Mouse (Mus musculus) spleen, postnatal 0 days (tissue): ENCODE data around the gene Mybbp1a. TPM values are rescaled to one million over a fixed set of nuclear protein-coding genes. Genes with fewer than 3 reads are reported as not detected.

Source experiments
- polyA plus RNA-seq: library from polyadenylated mRNA; unstranded; fragments of >200 nt; fragmentation: Nextera tagmentation; extraction: Ambion mirVana; gene quantifications from 2 replicates; pipeline ENCODE4 v1.2.1, GENCODE M21; 2015

The Mybbp1a gene
- polyA plus RNA-seq: 91.7 and 94.0 TPM in 2 replicates

GRCm38 (mm10) chr11:72440965-72441664 is at the start of gene Mybbp1a:
TSS of gene Mybbp1a (plus strand) at chr11:72441355.

GRCm38 (mm10) chr11:72411093-72411921 is 29.8 kb upstream of the Mybbp1a start, which contains the start of gene Smtnl2:
TSS of gene Smtnl2 (minus strand) at chr11:72411713.

GRCm38 (mm10) chr11:72434963-72435693 is 6.0 kb upstream of the Mybbp1a start, which contains the start of gene Ggt6:
TSS of gene Ggt6 (plus strand) at chr11:72435526.

GRCm38 (mm10) chr11:72489881-72490301 is 48.7 kb downstream of the Mybbp1a start, which contains the start of gene Spns2:
TSS of gene Spns2 (minus strand) at chr11:72489904.

Other genes starting within 250 kb of the Mybbp1a start
- 0.06 and 0.07 TPM in 2 replicates for gene Gm43951, start 234.5 kb upstream of the Mybbp1a start, polyA plus RNA-seq
- gene 4933427D14Rik, start 233.9 kb upstream of the Mybbp1a start, polyA plus RNA-seq: 6.0 and 7.7 TPM in 2 replicates
- 102 and 113 TPM in 2 replicates for gene Txndc17, start 233.8 kb upstream of the Mybbp1a start, polyA plus RNA-seq
- gene Med31, start 225.8 kb upstream of the Mybbp1a start, polyA plus RNA-seq: 23.3 and 26.0 TPM in 2 replicates
- not detected in 2 replicates for gene Slc13a5, start 174.1 kb upstream of the Mybbp1a start, polyA plus RNA-seq
- 16.4 and 28.2 TPM in 2 replicates for gene Xaf1, start 139.7 kb upstream of the Mybbp1a start, polyA plus RNA-seq
- 0.07 TPM in 1 of 2 replicates, not detected in the other for gene Fbxo39, start 126.9 kb upstream of the Mybbp1a start, polyA plus RNA-seq
- not detected in 2 replicates for gene Tekt1, start 78.9 kb upstream of the Mybbp1a start, polyA plus RNA-seq
- gene Smtnl2, start 29.6 kb upstream of the Mybbp1a start, polyA plus RNA-seq: 12.4 and 13.3 TPM in 2 replicates
- not detected in 2 replicates for gene Ggt6, start 5.8 kb upstream of the Mybbp1a start, polyA plus RNA-seq
- 4.8 and 5.4 TPM in 2 replicates for gene Spns2, start 48.5 kb downstream of the Mybbp1a start, polyA plus RNA-seq
- gene Spns3, start 109.2 kb downstream of the Mybbp1a start, polyA plus RNA-seq: 2.8 and 4.6 TPM in 2 replicates
- 27.1 and 27.3 TPM in 2 replicates for gene Ube2g1, start 165.9 kb downstream of the Mybbp1a start, polyA plus RNA-seq
- 10.7 and 12.5 TPM in 2 replicates for gene Ankfy1, start 248.7 kb downstream of the Mybbp1a start, polyA plus RNA-seq